Mouse (Mus musculus) MEL (cell line): ENCODE results near the gene Tmem274. TPM values are rescaled to one million over a fixed set of nuclear protein-coding genes. Genes with fewer than 3 reads are reported as not detected.
"Not testable (repeated sequence)": the region's sequence is repeated elsewhere in the genome, so short reads cannot be mapped to it uniquely, and the experiment has no call there.

ENCODE experiments used
- DNase-seq: peaks from one replicate; pipeline ENCODE4 v3.0.0; 2011; ENCODE audit warnings: low read depth, low spot score
- H3K27ac ChIP-seq: 2 replicates; pipeline ENCODE4 v1.5.1; 2012; ENCODE audit warnings: low read depth, mild to moderate bottlenecking, control low read depth, low read length, moderate library complexity; ENCODE audit not compliant: control insufficient read depth
- H3K27me3 ChIP-seq, 2 experiments: fragments of 150-350 bp in 1 of 2; sonication (generic) in 1 of 2; 2 replicates each; pipeline ENCODE4 v1.6.1; 2012; ENCODE audit warnings: low read length in 2 of 2, mild to moderate bottlenecking in 2 of 2, improper control_type of control experiment in 1 of 2, moderate library complexity in 1 of 2; ENCODE audit not compliant: insufficient read depth in 2 of 2, control insufficient read depth in 1 of 2
- H3K36me3 ChIP-seq, 2 experiments: 2 replicates each; pipeline ENCODE4 v1.6.1; 2012 to 2014; ENCODE audit warnings: low read length in 2 of 2, improper control_type of control experiment in 1 of 2, inconsistent platforms in 1 of 2, mild to moderate bottlenecking in 1 of 2; ENCODE audit not compliant: insufficient read depth in 2 of 2, control insufficient read depth in 1 of 2
- H3K4me1 ChIP-seq, 2 experiments: fragments of 150-350 bp in 1 of 2; sonication (generic) in 1 of 2; 2 replicates each; pipeline ENCODE4 v1.6.1; 2012; ENCODE audit warnings: low read length in 2 of 2, improper control_type of control experiment in 1 of 2, mild to moderate bottlenecking in 1 of 2; ENCODE audit not compliant: insufficient read depth in 2 of 2, control insufficient read depth in 1 of 2
- H3K4me3 ChIP-seq, 2 experiments: fragments of 150-350 bp in 1 of 2; sonication (generic) in 1 of 2; 2 replicates each; pipeline ENCODE4 v1.5.1; 2012; ENCODE audit warnings: low read depth in 2 of 2, low read length in 2 of 2, mild to moderate bottlenecking in 2 of 2, moderate library complexity in 2 of 2, control low read depth in 1 of 2, improper control_type of control experiment in 1 of 2; ENCODE audit not compliant: control insufficient read depth in 1 of 2, insufficient read depth in 1 of 2
- H3K79me2 ChIP-seq: 2 replicates; pipeline ENCODE4 v1.6.1; 2012; ENCODE audit warnings: mild to moderate bottlenecking, low read length, moderate library complexity; ENCODE audit not compliant: control insufficient read depth, poor library complexity, insufficient read depth
- H3K9ac ChIP-seq: 2 replicates; pipeline ENCODE4 v1.6.1; 2012; ENCODE audit warnings: low read depth, mild to moderate bottlenecking, control low read depth, low read length, moderate library complexity; ENCODE audit not compliant: control insufficient read depth, poor library complexity, severe bottlenecking
- H3K9me3 ChIP-seq: fragments of 150-350 bp; sonication (generic); replicated peaks from 2 replicates; pipeline ENCODE4 v1.6.1; 2012; ENCODE audit warnings: mild to moderate bottlenecking, low read length, improper control_type of control experiment, moderate library complexity; ENCODE audit not compliant: insufficient read depth
- BHLHE40 ChIP-seq: IDR thresholded peaks from 2 replicates; pipeline ENCODE4 v1.6.1; 2012; ENCODE audit warnings: low read depth, mild to moderate bottlenecking, inconsistent platforms, low read length, improper control_type of control experiment, borderline replicate concordance
- EP300 ChIP-seq, 2 experiments: IDR thresholded peaks; 2 replicates each; pipeline ENCODE4 v1.6.1; 2011; ENCODE audit warnings: improper control_type of control experiment in 2 of 2, low read length in 2 of 2, low read depth in 1 of 2, mild to moderate bottlenecking in 1 of 2
- ETS1 ChIP-seq: IDR thresholded peaks from 2 replicates; pipeline ENCODE4 v1.6.1; 2012; ENCODE audit warnings: low read depth, mild to moderate bottlenecking, inconsistent platforms, low read length, improper control_type of control experiment, moderate library complexity
- GATA1 ChIP-seq: IDR thresholded peaks from 2 replicates; pipeline ENCODE4 v1.6.1; 2011; ENCODE audit warnings: low read depth, low read length, improper control_type of control experiment
- MAFK ChIP-seq: IDR thresholded peaks from 2 replicates; pipeline ENCODE4 v1.6.1; 2011; ENCODE audit warnings: low read depth, mild to moderate bottlenecking, low read length, improper control_type of control experiment, borderline replicate concordance
- MAX ChIP-seq: IDR thresholded peaks from 2 replicates; pipeline ENCODE4 v1.6.1; 2011; ENCODE audit warnings: low read length, improper control_type of control experiment
- MXI1 ChIP-seq: IDR thresholded peaks from 2 replicates; pipeline ENCODE4 v1.6.1; 2011; ENCODE audit warnings: mild to moderate bottlenecking, low read depth, low read length, improper control_type of control experiment
- MYB ChIP-seq: IDR thresholded peaks from 2 replicates; pipeline ENCODE4 v1.6.1; 2011; ENCODE audit warnings: mild to moderate bottlenecking, low read depth, low read length, improper control_type of control experiment
- MYC ChIP-seq: IDR thresholded peaks from 2 replicates; pipeline ENCODE4 v1.6.1; 2011; ENCODE audit warnings: low read depth, mild to moderate bottlenecking, low read length, improper control_type of control experiment, moderate library complexity
- NRF1 ChIP-seq: IDR thresholded peaks from 2 replicates; pipeline ENCODE4 v1.6.1; 2014; ENCODE audit warnings: low read depth, mild to moderate bottlenecking, inconsistent platforms, low read length, improper control_type of control experiment, moderate library complexity; ENCODE audit not compliant: poor library complexity, insufficient read depth, severe bottlenecking
- POLR2A ChIP-seq, 2 experiments: IDR thresholded peaks; 2 replicates each; pipeline ENCODE4 v1.6.1; 2011 to 2012; ENCODE audit warnings: low read length in 2 of 2, mild to moderate bottlenecking in 2 of 2, control low read depth in 1 of 2, improper control_type of control experiment in 1 of 2, low read depth in 1 of 2, moderate library complexity in 1 of 2; ENCODE audit not compliant: control insufficient read depth in 1 of 2, insufficient read depth in 1 of 2, poor library complexity in 1 of 2
- POLR2AphosphoS2 ChIP-seq: IDR thresholded peaks from 2 replicates; pipeline ENCODE4 v1.6.1; 2011; ENCODE audit warnings: low read length, improper control_type of control experiment
- RCOR1 ChIP-seq: IDR thresholded peaks from 2 replicates; pipeline ENCODE4 v1.6.1; 2012; ENCODE audit warnings: low read depth, mild to moderate bottlenecking, inconsistent platforms, low read length, improper control_type of control experiment
- SIN3A ChIP-seq: IDR thresholded peaks from 2 replicates; pipeline ENCODE4 v1.6.1; 2012; ENCODE audit warnings: low read length, improper control_type of control experiment, inconsistent platforms
- SMC3 ChIP-seq: IDR thresholded peaks from 2 replicates; pipeline ENCODE4 v1.6.1; 2011; ENCODE audit warnings: low read depth, low read length, improper control_type of control experiment
- TAL1 ChIP-seq: IDR thresholded peaks from 2 replicates; pipeline ENCODE4 v1.6.1; 2012; ENCODE audit warnings: mild to moderate bottlenecking, inconsistent platforms, low read length, moderate library complexity, mixed read lengths
- TBP ChIP-seq: IDR thresholded peaks from 2 replicates; pipeline ENCODE4 v1.8.0; 2011; ENCODE audit warnings: low read depth, low read length, improper control_type of control experiment
- TCF12 ChIP-seq: IDR thresholded peaks from 2 replicates; pipeline ENCODE4 v1.6.1; 2014; ENCODE audit warnings: low read depth, mild to moderate bottlenecking, inconsistent platforms, low read length, improper control_type of control experiment, moderate library complexity
- UBTF ChIP-seq: IDR thresholded peaks from 2 replicates; pipeline ENCODE4 v1.6.1; 2012; ENCODE audit warnings: low read depth, mild to moderate bottlenecking, inconsistent platforms, low read length, improper control_type of control experiment, moderate library complexity, borderline replicate concordance; ENCODE audit not compliant: insufficient read depth
- USF1 ChIP-seq: IDR thresholded peaks from 2 replicates; pipeline ENCODE4 v1.6.1; 2014; ENCODE audit warnings: low read depth, mild to moderate bottlenecking, inconsistent platforms, low read length, improper control_type of control experiment, moderate library complexity
- ZNF384 ChIP-seq: IDR thresholded peaks from 2 replicates; pipeline ENCODE4 v1.6.1; 2012; ENCODE audit warnings: low read depth, mild to moderate bottlenecking, inconsistent platforms, low read length, improper control_type of control experiment
- polyA plus RNA-seq, 2 experiments: library from polyadenylated mRNA; stranded (reverse) in 1 of 2; unstranded in 1 of 2; fragments of >175 nt in 1 of 2; fragments of >200 nt in 1 of 2; gene quantifications; 2 replicates each; pipeline versions ENCODE4 v1.2.1 to v1.2.4; 2012; ENCODE audit warnings: low replicate concordance in 2 of 2, low read depth in 1 of 2; ENCODE audit not compliant: insufficient read length in 2 of 2, insufficient read depth in 1 of 2, missing spikeins in 1 of 2
- total RNA-seq: library from RNA; depleted of rRNA; stranded (reverse); fragments of 300-350 nt; gene quantifications from 2 replicates; pipeline ENCODE4 v1.2.3, GENCODE M21; 2012

Tmem274 gene
- total and polyA plus RNA-seq, 3 experiments: not detected

- peaks cover 0 to 13% of the 10 kb centered on the region in 2 experiments; a peak in 2 of 4 replicates for H3K36me3 ChIP-seq
- H3K27ac ChIP-seq, DNase-seq, H3K4me3 ChIP-seq: not testable (repeated sequence)
- peak; percentile 58 for TF ChIP-seq ZNF384
- TF ChIP-seq, all 39 proteins: peak for 1; not testable (repeated sequence) for 38
- H3K79me2 ChIP-seq, H3K9ac ChIP-seq, H3K27me3 ChIP-seq, H3K9me3 ChIP-seq: not testable (repeated sequence)
- peaks cover 2 to 13% of the 10 kb centered on the region in 2 experiments for H3K4me1 ChIP-seq
Measured at GRCm38 (mm10) chr4:149431887-149432286, 45.3 kb upstream of the Tmem274 start.

GRCm38 (mm10) chr4:149440576-149440975 lies 36.6 kb upstream of the Tmem274 start:
- Histone ChIP-seq H3K4me1 (peaks cover 12 to 13% of the 10 kb centered on the region in 2 experiments), H3K79me2 (no peaks in the 10 kb centered on the region; the same call in 1 of the 2 replicates), H3K9me3 (no peaks in the 10 kb centered on the region), H3K27ac (peak overlapping the region; percentile 89)
- peak; percentile 97 for TF ChIP-seq MAX
- TF ChIP-seq ZNF384: no peak
- peak; percentile 77 to 92 for TF ChIP-seq EP300 (IDR thresholded peaks at IDR 0.05; ENCODE audit: low read depth in 1 of 2, low read length in 2 of 2)
- peak; percentile 79 for TF ChIP-seq ETS1
- TF ChIP-seq MYC: peak; percentile 88
- peak; percentile 87 for TF ChIP-seq GATA1
- no peak for TF ChIP-seq TAL1
- peak in 1 of 2 experiments; percentile 52; a peak in 2 of 4 replicates for TF ChIP-seq POLR2A (IDR thresholded peaks at IDR 0.05; ENCODE audit: control insufficient read depth in 1 of 2, insufficient read depth in 1 of 2, low read depth in 1 of 2, low read length in 2 of 2, poor library complexity in 1 of 2)
- peak; percentile 77 for TF ChIP-seq SIN3A
- peak; percentile 96 for TF ChIP-seq MYB
- TF ChIP-seq TCF12: peak; percentile 68; the same call in 1 of the 2 replicates
- TF ChIP-seq USF1: peak; percentile 69; the same call in 1 of the 2 replicates
- peak; percentile 58; the same call in 1 of the 2 replicates for TF ChIP-seq BHLHE40
- TF ChIP-seq SMC3: no peak
- TF ChIP-seq TBP: peak; percentile 81
- no peak for TF ChIP-seq POLR2AphosphoS2
- TF ChIP-seq RCOR1: peak; percentile 99
- TF ChIP-seq NRF1: no peak
- TF ChIP-seq UBTF: no peak
- no peak for TF ChIP-seq MAFK
- TF ChIP-seq MXI1: peak; percentile 80
- TF ChIP-seq, all 39 proteins: peak for 14
- Histone ChIP-seq H3K27me3 (no peaks in the 10 kb centered on the region), H3K36me3 (peaks cover 0 to 18% of the 10 kb centered on the region in 2 experiments; a peak in 2 of 4 replicates), H3K9ac (peak overlapping the region; percentile 39), H3K4me3 (peak overlapping the region; percentile 27 to 32)
- DNase-seq: peak; percentile 87
